Mouse (Mus musculus) E14TG2a.4 (cell line): ENCODE results near the gene G6pc3.

Experiments used
- H3K27me3 ChIP-seq: 2 replicates; pipeline ENCODE4 v1.6.1; 2014; ENCODE audit warnings: low read length, control low read depth; ENCODE audit not compliant: insufficient read depth
- H3K36me3 ChIP-seq: 2 replicates; pipeline ENCODE4 v1.6.1; 2014; ENCODE audit warnings: low read length, control low read depth; ENCODE audit not compliant: insufficient read depth
- H3K4me1 ChIP-seq: replicated peaks from 2 replicates; pipeline ENCODE4 v1.6.1; 2014; ENCODE audit warnings: low read depth, low read length, control low read depth
- H3K4me3 ChIP-seq: replicated peaks from 2 replicates; pipeline ENCODE4 v1.5.1; 2014; ENCODE audit warnings: mild to moderate bottlenecking, low read length
- H3K9me3 ChIP-seq: 2 replicates; pipeline ENCODE4 v1.6.1; 2014; ENCODE audit warnings: low read length, control low read depth
- CTCF ChIP-seq: conservative IDR thresholded peaks from 2 replicates; pipeline ENCODE4 v1.5.1; 2014; ENCODE audit warnings: low read length
- NANOG ChIP-seq: IDR thresholded peaks from 2 replicates; pipeline ENCODE4 v1.6.1; 2014; ENCODE audit warnings: borderline replicate concordance, low read length, mixed read lengths
- POU5F1 ChIP-seq: IDR thresholded peaks from 2 replicates; pipeline ENCODE4 v1.6.1; 2014; ENCODE audit warnings: low read length, borderline replicate concordance

The G6pc3 gene

GRCm38 (mm10) chr11:102211011-102211410, 21.6 kb downstream of the G6pc3 start:
- no peak overlapping the region for H3K4me3 ChIP-seq

GRCm38 (mm10) chr11:102211936-102212341, 22.5 kb downstream of the G6pc3 start:
- Histone ChIP-seq H3K27me3 (peaks cover 7% of the 10 kb centered on the region), H3K36me3 (peaks cover 18% of the 10 kb centered on the region; the same call in 1 of the 2 replicates), H3K4me3 (no peak overlapping the region), H3K4me1 (peaks cover 80% of the 10 kb centered on the region), H3K9me3 (no peaks in the 10 kb centered on the region)
- TF ChIP-seq CTCF (no peak), POU5F1 (no peak), NANOG (no peak)

More at GRCm38 (mm10) chr11:102211011-102211410, 21.6 kb downstream of the G6pc3 start:
- TF ChIP-seq POU5F1 = no peak
- TF ChIP-seq CTCF = no peak
- no peak for TF ChIP-seq NANOG
- Histone ChIP-seq H3K36me3 (peaks cover 21% of the 10 kb centered on the region; the same call in 1 of the 2 replicates), H3K9me3 (no peaks in the 10 kb centered on the region), H3K4me1 (peaks cover 75% of the 10 kb centered on the region), H3K27me3 (peaks cover 15% of the 10 kb centered on the region)

DNA sequence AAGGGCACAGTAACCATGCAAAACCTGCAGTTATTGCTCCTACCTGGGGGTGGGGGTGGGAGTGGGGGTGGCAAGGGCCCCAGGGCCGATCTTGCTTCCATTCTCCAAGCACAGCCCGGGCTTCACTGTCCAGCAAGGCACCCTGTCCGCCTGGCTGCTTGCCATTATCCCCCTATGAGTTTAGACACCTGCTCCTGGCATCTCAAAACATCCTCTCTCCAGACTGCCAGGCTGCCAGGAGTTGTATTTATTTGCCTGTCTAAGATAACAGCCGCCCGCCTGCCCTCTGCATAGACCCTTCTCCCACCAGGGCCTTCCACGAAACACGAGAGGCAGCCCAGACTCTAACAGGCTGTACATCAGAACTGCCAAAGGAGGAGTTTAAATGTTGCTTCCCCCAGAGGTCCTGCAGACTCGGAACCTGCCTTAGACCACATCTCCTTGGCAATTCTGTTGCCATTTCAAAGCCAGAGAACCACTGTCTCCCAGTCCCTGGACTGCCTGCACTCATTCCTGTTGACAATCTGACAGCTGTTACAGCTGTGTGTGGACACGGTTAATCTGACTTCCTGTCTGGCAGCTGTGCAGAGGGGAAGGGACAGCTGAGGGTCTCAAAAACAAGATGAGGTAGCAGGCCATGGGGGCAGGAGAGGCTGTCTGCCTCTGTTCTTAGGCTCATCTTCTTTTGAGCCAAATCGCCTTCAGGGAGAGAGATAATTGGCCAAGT, 25.2 kb downstream of the G6pc3 start:
- Histone ChIP-seq H3K36me3 (peaks cover 27% of the 10 kb centered on the region), H3K9me3 (no peaks in the 10 kb centered on the region), H3K4me3 (no peak overlapping the region), H3K27me3 (0 out of 2 replicates have a peak, but pooled peaks cover 2% of the 10 kb centered on the region), H3K4me1 (peaks cover 83% of the 10 kb centered on the region)
- no peak for TF ChIP-seq POU5F1
- TF ChIP-seq NANOG = no peak
- no peak for TF ChIP-seq CTCF

DNA sequence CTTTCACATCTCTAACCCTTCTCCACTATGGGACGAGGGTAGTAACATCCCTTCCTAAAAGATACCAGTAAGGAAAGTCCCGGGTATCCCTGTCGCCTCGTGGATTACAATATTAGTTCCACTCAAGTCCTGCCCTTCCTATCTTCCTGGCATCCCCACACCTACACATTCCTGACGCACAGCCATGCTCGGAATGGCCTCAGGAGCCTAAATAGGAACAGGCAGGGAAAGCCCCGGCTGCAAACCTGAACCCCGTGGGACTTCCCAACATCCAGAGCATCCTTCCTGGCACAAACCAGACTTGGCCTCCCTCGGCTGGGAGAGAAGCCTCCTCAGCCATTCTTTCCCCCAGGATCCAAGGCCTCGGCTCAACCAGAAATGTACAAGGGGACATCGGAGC, 26.1 kb downstream of the G6pc3 start:
- TF ChIP-seq NANOG (no peak), POU5F1 (no peak), CTCF (no peak)

DNA sequence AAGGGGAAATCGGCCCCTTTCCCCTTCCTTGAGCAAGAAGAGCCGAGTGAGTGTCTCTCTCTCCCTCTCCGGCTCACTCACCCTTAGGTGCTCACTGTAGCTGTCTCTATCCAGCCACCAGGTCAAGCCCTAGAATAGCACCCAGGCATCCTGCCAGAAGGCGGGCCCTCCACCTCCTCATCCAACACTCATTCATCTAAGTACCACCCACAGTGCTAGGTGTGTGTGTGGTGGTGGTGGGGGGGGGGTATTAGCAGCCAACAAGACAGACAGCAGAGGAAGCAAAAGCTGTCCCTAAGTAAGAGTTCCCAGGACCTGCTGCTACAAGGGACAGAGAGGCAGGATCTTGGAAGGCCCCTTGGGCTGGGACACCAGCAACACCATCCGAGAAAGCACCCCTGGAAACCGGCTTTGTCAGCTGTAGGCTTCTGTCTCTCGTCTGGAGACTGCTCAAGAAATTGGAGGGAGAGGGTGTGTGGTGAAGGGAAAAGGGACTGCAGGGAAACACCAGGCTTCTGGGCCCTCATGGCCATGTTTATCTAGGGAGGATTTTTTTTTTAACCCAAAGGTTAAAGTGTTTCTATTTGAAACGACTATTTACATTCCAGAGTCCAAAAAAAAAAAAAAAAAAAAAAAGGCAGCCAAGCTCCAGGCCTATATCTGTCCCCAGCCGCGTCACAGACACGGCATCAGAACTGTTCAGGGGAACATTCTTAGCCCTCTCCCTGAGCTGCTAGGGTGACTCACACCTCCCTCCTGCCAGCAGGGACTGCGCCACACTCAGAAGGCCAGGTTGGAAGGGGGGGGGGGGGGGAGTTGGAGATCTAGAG, 26.9 kb downstream of the G6pc3 start:
- Histone ChIP-seq H3K9me3 (no peaks in the 10 kb centered on the region), H3K27me3 (0 out of 2 replicates have a peak, but pooled peaks cover 2% of the 10 kb centered on the region), H3K4me3 (no peak overlapping the region), H3K36me3 (peaks cover 41% of the 10 kb centered on the region), H3K4me1 (peaks cover 90% of the 10 kb centered on the region)
- no peak for TF ChIP-seq NANOG
- no peak for TF ChIP-seq POU5F1
- TF ChIP-seq CTCF = no peak

More for the DNA sequence above, 26.1 kb downstream of the G6pc3 start:
- peaks cover 86% of the 10 kb centered on the region for H3K4me1 ChIP-seq
- peaks cover 36% of the 10 kb centered on the region for H3K36me3 ChIP-seq
- 0 out of 2 replicates have a peak, but pooled peaks cover 2% of the 10 kb centered on the region for H3K27me3 ChIP-seq
- no peak overlapping the region for H3K4me3 ChIP-seq
- no peaks in the 10 kb centered on the region for H3K9me3 ChIP-seq

DNA sequence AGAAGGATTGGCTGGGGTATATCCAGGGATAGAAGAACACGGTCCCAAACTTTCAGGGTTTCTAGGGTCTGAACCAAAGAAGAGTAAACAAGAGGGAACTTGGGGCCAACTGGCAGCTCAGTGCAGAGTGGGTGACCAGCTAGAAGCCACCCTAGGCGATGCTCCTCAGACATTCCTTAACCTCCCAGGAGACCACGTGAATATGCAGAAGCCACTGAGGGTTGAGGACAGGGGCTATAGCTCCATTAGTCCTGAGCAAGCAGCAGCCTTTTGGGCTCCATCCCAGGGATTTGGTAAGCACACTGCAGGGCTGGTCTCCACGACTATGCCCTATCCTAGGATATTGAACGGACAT, 27.4 kb downstream of the G6pc3 start:
- Histone ChIP-seq H3K9me3 (no peaks in the 10 kb centered on the region), H3K4me1 (peaks cover 90% of the 10 kb centered on the region), H3K4me3 (no peak overlapping the region), H3K36me3 (peaks cover 41% of the 10 kb centered on the region), H3K27me3 (0 out of 2 replicates have a peak, but pooled peaks cover 2% of the 10 kb centered on the region)
- no peak for TF ChIP-seq POU5F1
- no peak for TF ChIP-seq CTCF
- no peak for TF ChIP-seq NANOG

GRCm38 (mm10) chr11:102217396-102217795, 28.0 kb downstream of the G6pc3 start:
- 0 out of 2 replicates have a peak, but pooled peaks cover 2% of the 10 kb centered on the region for H3K27me3 ChIP-seq
- H3K4me1 ChIP-seq = peaks cover 90% of the 10 kb centered on the region
- TF ChIP-seq POU5F1 (no peak), CTCF (no peak), NANOG (no peak)
- H3K36me3 ChIP-seq = peaks cover 41% of the 10 kb centered on the region
- H3K9me3 ChIP-seq = no peaks in the 10 kb centered on the region
- H3K4me3 ChIP-seq = no peak overlapping the region

DNA sequence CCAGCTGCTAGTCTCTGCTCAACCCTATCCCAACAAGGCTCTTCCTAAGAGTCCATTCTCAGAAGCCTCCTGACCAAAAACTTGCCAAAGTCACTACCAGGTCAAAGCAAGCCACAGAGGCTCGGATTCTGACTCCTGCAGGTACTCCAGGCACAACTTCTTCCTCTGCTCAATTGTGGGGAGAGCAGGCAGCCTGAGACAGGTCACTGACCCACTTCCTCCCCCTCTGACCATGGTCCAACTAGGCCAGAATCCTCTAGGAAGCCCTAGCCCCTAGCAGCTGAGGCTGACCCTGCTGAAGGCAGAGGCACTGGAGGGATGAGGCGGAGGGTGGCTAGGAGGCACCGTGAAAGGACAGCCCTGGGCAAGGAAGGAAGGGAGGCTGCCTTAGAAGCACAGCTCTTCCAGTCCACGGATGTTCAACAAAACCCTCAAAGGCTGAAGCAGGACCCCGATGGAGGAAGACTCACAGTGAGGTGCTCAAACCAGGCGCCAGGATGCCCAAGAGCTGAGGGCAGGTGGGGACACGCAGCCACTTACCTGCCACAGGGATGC, 28.5 kb downstream of the G6pc3 start:
- 0 out of 2 replicates have a peak, but pooled peaks cover 2% of the 10 kb centered on the region for H3K27me3 ChIP-seq
- peaks cover 96% of the 10 kb centered on the region for H3K4me1 ChIP-seq
- no peaks in the 10 kb centered on the region for H3K9me3 ChIP-seq
- H3K36me3 ChIP-seq = peaks cover 41% of the 10 kb centered on the region
- H3K4me3 ChIP-seq = peak overlapping the region; percentile 75
- TF ChIP-seq NANOG (no peak), CTCF (no peak), POU5F1 (no peak)
